Mouse (Mus musculus): ENCODE results near the gene Slamf9.

Slamf9 gene

GRCm38 (mm10) chr1:172507701-172508100 lies 32.5 kb downstream of the Slamf9 start:
- in situ Hi-C loops (cut with MboI; ENCODE audit: unreplicated experiment in 2 of 2), result loop anchor here (25.0 kb wide), 1 partner anchor 370 kb away; the partner anchor contains the start of genes Dcaf8 (in 2 of the 2) and Pex19 (in 2 of the 2)

- in situ Hi-C loops (cut with MboI; ENCODE audit: unreplicated experiment in 2 of 2), result loop anchor here (25.0 kb wide), 1 partner anchor 371 kb away; the partner anchor contains the start of genes Dcaf8 (in 2 of the 2) and Pex19 (in 2 of the 2)
These were observed 33.0 kb downstream of the Slamf9 start for GRCm38 (mm10) chr1:172508172-172508571.

- in situ Hi-C loops (cut with MboI; ENCODE audit: unreplicated experiment in 2 of 2), result loop anchor here (25.0 kb wide), 1 partner anchor 372 kb away; the partner anchor contains the start of genes Dcaf8 (in 2 of the 2) and Pex19 (in 2 of the 2)
These were observed 34.1 kb downstream of the Slamf9 start for GRCm38 (mm10) chr1:172509235-172509634.

- in situ Hi-C loops (cut with MboI; ENCODE audit: unreplicated experiment in 2 of 2), result loop anchor here (25.0 kb wide), 1 partner anchor 373 kb away; the partner anchor contains the start of genes Dcaf8 (in 2 of the 2) and Pex19 (in 2 of the 2)
These were observed 34.8 kb downstream of the Slamf9 start for GRCm38 (mm10) chr1:172509983-172510382.

- in situ Hi-C loops (cut with MboI; ENCODE audit: unreplicated experiment in 2 of 2), result loop anchor here (25.0 kb wide), 1 partner anchor 373 kb away; the partner anchor contains the start of genes Dcaf8 (in 2 of the 2) and Pex19 (in 2 of the 2)
These were observed 35.3 kb downstream of the Slamf9 start for GRCm38 (mm10) chr1:172510421-172510972.

- in situ Hi-C loops (cut with MboI; ENCODE audit: unreplicated experiment in 2 of 2), result loop anchor here (25.0 kb wide), 1 partner anchor 376 kb away; the partner anchor contains the start of genes Dcaf8 (in 2 of the 2) and Pex19 (in 2 of the 2)
These were observed 37.8 kb downstream of the Slamf9 start for GRCm38 (mm10) chr1:172512962-172513361.

GRCm38 (mm10) chr1:172513525-172514212 lies 38.5 kb downstream of the Slamf9 start:
- in situ Hi-C loops (cut with MboI; ENCODE audit: unreplicated experiment in 2 of 2), result loop anchor here (25.0 kb wide), 1 partner anchor 376 kb away; the partner anchor contains the start of genes Dcaf8 (in 2 of the 2) and Pex19 (in 2 of the 2)

- in situ Hi-C loops (cut with MboI; ENCODE audit: unreplicated experiment in 2 of 2), result loop anchor here (25.0 kb wide), 1 partner anchor 377 kb away; the partner anchor contains the start of genes Dcaf8 (in 2 of the 2) and Pex19 (in 2 of the 2)
These were observed 39.0 kb downstream of the Slamf9 start for GRCm38 (mm10) chr1:172514213-172514529.

GRCm38 (mm10) chr1:172514551-172515268 lies 39.6 kb downstream of the Slamf9 start:
- in situ Hi-C loops (cut with MboI; ENCODE audit: unreplicated experiment in 2 of 2), result loop anchor here (25.0 kb wide), 1 partner anchor 377 kb away; the partner anchor contains the start of genes Dcaf8 (in 2 of the 2) and Pex19 (in 2 of the 2)

GRCm38 (mm10) chr1:172515396-172515795 lies 40.2 kb downstream of the Slamf9 start:
- in situ Hi-C loops (cut with MboI; ENCODE audit: unreplicated experiment in 2 of 2), result loop anchor here (25.0 kb wide), 1 partner anchor 378 kb away; the partner anchor contains the start of genes Dcaf8 (in 2 of the 2) and Pex19 (in 2 of the 2)

- in situ Hi-C loops (cut with MboI; ENCODE audit: unreplicated experiment in 2 of 2), result loop anchor here (25.0 kb wide), 1 partner anchor 381 kb away; the partner anchor contains the start of genes Dcaf8 (in 2 of the 2) and Pex19 (in 2 of the 2)
These were observed 42.9 kb downstream of the Slamf9 start for GRCm38 (mm10) chr1:172518013-172518412.

GRCm38 (mm10) chr1:172519644-172520043 lies 44.5 kb downstream of the Slamf9 start:
- in situ Hi-C loops (cut with MboI; ENCODE audit: unreplicated experiment in 2 of 2), result loop anchor here (5.0 to 25.0 kb wide), 2 partner anchors 37 to 382 kb away; partner anchors contain the start of genes Dcaf8 (in 2 of the 2), Pex19 (in 2 of the 2) and Igsf9 (in 1 of the 2)

- in situ Hi-C loops (cut with MboI; ENCODE audit: unreplicated experiment in 2 of 2), result loop anchor here (5.0 to 25.0 kb wide), 2 partner anchors 39 to 384 kb away; partner anchors contain the start of genes Dcaf8 (in 2 of the 2), Pex19 (in 2 of the 2) and Igsf9 (in 1 of the 2)
These were observed 45.6 kb downstream of the Slamf9 start, which contains the start of gene Cfap45 for GRCm38 (mm10) chr1:172520576-172521440. Gene Cfap45 (plus strand): TSS chr1:172520801.

- in situ Hi-C loops (cut with MboI; ENCODE audit: unreplicated experiment in 2 of 2), result loop anchor here (5.0 to 25.0 kb wide), 2 partner anchors 40 to 385 kb away; partner anchors contain the start of genes Dcaf8 (in 2 of the 2), Pex19 (in 2 of the 2) and Igsf9 (in 1 of the 2)
These were observed 47.4 kb downstream of the Slamf9 start for GRCm38 (mm10) chr1:172522524-172522923.

GRCm38 (mm10) chr1:172523699-172524101 lies 48.5 kb downstream of the Slamf9 start:
- in situ Hi-C loops (cut with MboI; ENCODE audit: unreplicated experiment in 2 of 2), result loop anchor here (5.0 to 25.0 kb wide), 2 partner anchors 41 to 386 kb away; partner anchors contain the start of genes Dcaf8 (in 2 of the 2), Pex19 (in 2 of the 2) and Igsf9 (in 1 of the 2)

- in situ Hi-C loops (cut with MboI; ENCODE audit: unreplicated experiment in 2 of 2), result loop anchor here (5.0 kb wide), 3 partner anchors 33 to 107 kb away; partner anchors contain the start of gene Dusp23 (in 2 of the 2)
These were observed 50.0 kb downstream of the Slamf9 start for GRCm38 (mm10) chr1:172525027-172525764.

- in situ Hi-C loops (cut with MboI; ENCODE audit: unreplicated experiment in 2 of 2), result loop anchor here (5.0 kb wide), 3 partner anchors 34 to 106 kb away; partner anchors contain the start of gene Dusp23 (in 2 of the 2)
These were observed 50.8 kb downstream of the Slamf9 start for GRCm38 (mm10) chr1:172525971-172526370.

Measured in v-Abl transformed pro-B cells (cell line).